Mouse (Mus musculus) ES-Bruce4 (cell line): ENCODE measurements around the gene Crls1. TPM values are rescaled to one million over a fixed set of nuclear protein-coding genes. Genes with fewer than 3 reads are reported as not detected.

Source experiments
- H3K27ac ChIP-seq: 2 replicates; pipeline ENCODE4 v1.5.1; 2012; ENCODE audit warnings: low read length, inconsistent platforms; ENCODE audit not compliant: insufficient read depth
- H3K27me3 ChIP-seq: 2 replicates; pipeline ENCODE4 v1.6.1; 2012; ENCODE audit warnings: mild to moderate bottlenecking, low read length, inconsistent platforms; ENCODE audit not compliant: control insufficient read depth, poor library complexity, insufficient read depth, severe bottlenecking
- H3K36me3 ChIP-seq: 2 replicates; pipeline ENCODE4 v1.6.1; 2012; ENCODE audit warnings: inconsistent platforms, mild to moderate bottlenecking, low read length, moderate library complexity; ENCODE audit not compliant: control insufficient read depth, poor library complexity, insufficient read depth, severe bottlenecking
- H3K4me1 ChIP-seq: one replicate; pipeline ENCODE4 v1.8.1; 2011; ENCODE audit warnings: low read length; ENCODE audit not compliant: control insufficient read depth, insufficient read depth
- H3K4me3 ChIP-seq: 2 replicates; pipeline ENCODE4 v1.5.1; 2011; ENCODE audit warnings: low read depth, mild to moderate bottlenecking, low read length
- H3K9ac ChIP-seq: 2 replicates; pipeline ENCODE4 v1.6.1; 2012; ENCODE audit warnings: low read depth, mild to moderate bottlenecking, inconsistent platforms; ENCODE audit not compliant: poor library complexity, severe bottlenecking
- H3K9me3 ChIP-seq: replicated peaks from 2 replicates; pipeline ENCODE4 v1.6.1; 2012; ENCODE audit warnings: mild to moderate bottlenecking, low read length, inconsistent platforms; ENCODE audit not compliant: control insufficient read depth, poor library complexity, insufficient read depth, severe bottlenecking
- CTCF ChIP-seq: IDR thresholded peaks from one replicate; pipeline ENCODE4 v1.8.1; 2011; ENCODE audit warnings: low read depth, low read length
- EP300 ChIP-seq: IDR thresholded peaks from 2 replicates; pipeline ENCODE4 v1.6.1; 2011; ENCODE audit warnings: low read depth, low read length; ENCODE audit not compliant: insufficient read depth
- POLR2A ChIP-seq: IDR thresholded peaks from one replicate; pipeline ENCODE4 v1.8.1; 2011; ENCODE audit warnings: low read length; ENCODE audit not compliant: insufficient read depth
- polyA plus RNA-seq: library from polyadenylated mRNA; stranded (reverse); fragments of >200 nt; gene quantifications from 2 replicates; pipeline ENCODE4 v1.2.4, GENCODE M21; 2011; ENCODE audit warnings: low read depth; ENCODE audit not compliant: missing spikeins, insufficient read depth, insufficient read length

Crls1 gene
- polyA plus RNA-seq, 1 experiment = 52.5 TPM

- Histone ChIP-seq H3K9ac (no peak overlapping the region), H3K36me3 (peaks cover 5% of the 10 kb centered on the region), H3K4me3 (no peak overlapping the region), H3K9me3 (no peaks in the 10 kb centered on the region), H3K27ac (no peak overlapping the region), H3K27me3 (no peaks in the 10 kb centered on the region), H3K4me1 (no peaks in the 10 kb centered on the region)
- TF ChIP-seq CTCF (no peak), EP300 (no peak), POLR2A (no peak)
Observed at GRCm38 (mm10) chr2:132863325-132863724, 16.9 kb downstream of the Crls1 start.

GRCm38 (mm10) chr2:132867521-132867920 lies 21.1 kb downstream of the Crls1 start:
- Histone ChIP-seq H3K27ac (no peak overlapping the region), H3K4me1 (no peaks in the 10 kb centered on the region), H3K36me3 (peaks cover 5% of the 10 kb centered on the region), H3K9me3 (no peaks in the 10 kb centered on the region), H3K27me3 (no peaks in the 10 kb centered on the region), H3K9ac (no peak overlapping the region), H3K4me3 (no peak overlapping the region)
- TF ChIP-seq POLR2A = no peak
- TF ChIP-seq CTCF = no peak
- no peak for TF ChIP-seq EP300

GRCm38 (mm10) chr2:132869682-132870081 lies 23.2 kb downstream of the Crls1 start:
- no peak for TF ChIP-seq CTCF
- no peak for TF ChIP-seq EP300
- no peak for TF ChIP-seq POLR2A
- Histone ChIP-seq H3K9ac (no peak overlapping the region), H3K9me3 (no peaks in the 10 kb centered on the region), H3K4me1 (no peaks in the 10 kb centered on the region), H3K27ac (no peak overlapping the region), H3K36me3 (peaks cover 5% of the 10 kb centered on the region), H3K27me3 (no peaks in the 10 kb centered on the region), H3K4me3 (no peak overlapping the region)

GRCm38 (mm10) chr2:132870286-132870685 lies 23.8 kb downstream of the Crls1 start:
- Histone ChIP-seq H3K27me3 (no peaks in the 10 kb centered on the region), H3K9me3 (no peaks in the 10 kb centered on the region), H3K9ac (no peak overlapping the region), H3K36me3 (peaks cover 5% of the 10 kb centered on the region), H3K27ac (no peak overlapping the region), H3K4me3 (no peak overlapping the region), H3K4me1 (no peaks in the 10 kb centered on the region)
- TF ChIP-seq CTCF = no peak
- no peak for TF ChIP-seq POLR2A
- no peak for TF ChIP-seq EP300

- Histone ChIP-seq H3K27ac (no peak overlapping the region), H3K9ac (no peak overlapping the region), H3K4me1 (no peaks in the 10 kb centered on the region), H3K4me3 (no peak overlapping the region), H3K36me3 (0 out of 2 replicates have a peak, but pooled peaks cover 2% of the 10 kb centered on the region), H3K27me3 (no peaks in the 10 kb centered on the region), H3K9me3 (no peaks in the 10 kb centered on the region)
- TF ChIP-seq CTCF = no peak
- TF ChIP-seq EP300 = no peak
- no peak for TF ChIP-seq POLR2A
Observed at GRCm38 (mm10) chr2:132871663-132872062, 25.2 kb downstream of the Crls1 start.

GRCm38 (mm10) chr2:132873657-132874326 lies 27.3 kb downstream of the Crls1 start:
- no peaks in the 10 kb centered on the region for H3K36me3 ChIP-seq

More at GRCm38 (mm10) chr2:132873657-132874326, 27.3 kb downstream of the Crls1 start:
- Histone ChIP-seq H3K27me3 (no peaks in the 10 kb centered on the region), H3K9ac (no peak overlapping the region), H3K4me1 (no peaks in the 10 kb centered on the region), H3K9me3 (no peaks in the 10 kb centered on the region), H3K27ac (no peak overlapping the region), H3K4me3 (no peak overlapping the region)
- TF ChIP-seq EP300 = no peak
- no peak for TF ChIP-seq CTCF
- no peak for TF ChIP-seq POLR2A
